Mouse (Mus musculus) limb, embryonic 14.5 days (tissue): ENCODE measurements at regions not wholly inside any gene's neighbourhood (a gene's known extent, or its start where the extent isn't known, plus 50 kb on each side); places are given as distances from the start of the nearest gene placed in this dataset.

Source experiments
- ATAC-seq: fragments of 200-750 bp; cut with Nextera tagmentation; 2 replicates; pipeline ENCODE4 v1.8.0; 2017; ENCODE audit warnings: low read depth, moderate number of reproducible peaks, moderate TSS enrichment; ENCODE audit not compliant: low FRiP score
- DNase-seq: peaks from one replicate; pipeline ENCODE4 v3.0.0-alpha.2; 2015; ENCODE audit warnings: low spot score
- H3K27ac ChIP-seq: fragments of 300-500 bp; sonication (generic); replicated peaks from 2 replicates; pipeline ENCODE4 v1.5.1; 2014; ENCODE audit warnings: low read depth, mild to moderate bottlenecking, low read length, moderate library complexity, mixed read lengths
- H3K27me3 ChIP-seq: fragments of 300-500 bp; sonication (generic); 2 replicates; pipeline ENCODE4 v1.6.1; 2014; ENCODE audit warnings: low read length, mixed read lengths; ENCODE audit not compliant: control insufficient read depth, insufficient read depth
- H3K36me3 ChIP-seq: fragments of 300-500 bp; sonication (generic); 2 replicates; pipeline ENCODE4 v1.6.1; 2014; ENCODE audit warnings: mild to moderate bottlenecking, low read length, moderate library complexity, mixed read lengths; ENCODE audit not compliant: control insufficient read depth, insufficient read depth
- H3K4me1 ChIP-seq: fragments of 300-500 bp; sonication (generic); 2 replicates; pipeline ENCODE4 v1.6.1; 2014; ENCODE audit warnings: antibody characterized with exemption, low read length, mixed read lengths; ENCODE audit not compliant: control insufficient read depth, insufficient read depth
- H3K4me2 ChIP-seq: fragments of 300-500 bp; sonication (generic); replicated peaks from 2 replicates; pipeline ENCODE4 v1.6.1; 2014; ENCODE audit warnings: low read depth, mild to moderate bottlenecking, low read length, moderate library complexity; ENCODE audit not compliant: severe bottlenecking
- H3K4me3 ChIP-seq: fragments of 300-500 bp; sonication (generic); replicated peaks from 2 replicates; pipeline ENCODE4 v1.5.1; 2014; ENCODE audit warnings: low read length
- H3K9ac ChIP-seq: fragments of 300-500 bp; sonication (generic); 2 replicates; pipeline ENCODE4 v1.6.1; 2014; ENCODE audit warnings: mild to moderate bottlenecking, low read depth, low read length, moderate library complexity; ENCODE audit not compliant: severe bottlenecking
- H3K9me3 ChIP-seq: fragments of 300-500 bp; sonication (generic); 2 replicates; pipeline ENCODE4 v1.6.1; 2016; ENCODE audit warnings: low read length; ENCODE audit not compliant: control insufficient read depth
- POLR2A ChIP-seq: fragments of 200-500 bp; IDR thresholded peaks from 2 replicates; pipeline ENCODE4 v1.8.0; 2012; ENCODE audit warnings: inconsistent platforms, mild to moderate bottlenecking, moderate library complexity, borderline replicate concordance; ENCODE audit not compliant: insufficient read depth, insufficient read length; ENCODE audit errors: extremely low read depth
- WGBS: fragments of 180-500 bp; shearing (Covaris S2); extraction: QIAGEN DNeasy Blood & Tissue Kit; methylation state at CpG from one replicate; pipeline ENCODE4 v1.1.7; 2014; 5-methylcytosine and 5-hydroxymethylcytosine counted together

DNA sequence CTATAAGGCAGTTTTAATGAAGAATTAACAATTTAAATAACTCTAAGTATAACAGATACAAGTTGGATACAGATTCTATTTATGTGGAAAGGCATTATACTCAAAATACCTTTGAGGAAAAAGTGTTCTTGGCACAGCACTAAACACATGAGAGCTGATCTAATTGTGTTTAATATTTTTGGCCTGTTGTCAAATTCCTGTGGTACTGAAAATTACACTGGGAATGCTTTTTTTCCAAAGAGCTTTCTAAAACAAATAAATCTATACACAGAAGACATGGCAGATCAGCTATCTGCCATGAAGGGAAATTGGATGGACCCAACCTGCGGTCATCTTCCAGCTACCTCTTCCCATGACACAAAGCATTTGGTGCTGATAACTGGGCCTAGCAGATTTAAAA lies 147.9 kb downstream of the Impad1 start:
- DNase-seq (peak; percentile 32), ATAC-seq (no peak)
- Histone ChIP-seq H3K27me3 (no peaks in the 10 kb centered on the region), H3K27ac (no peak overlapping the region), H3K4me2 (no peak overlapping the region), H3K9me3 (no peaks in the 10 kb centered on the region), H3K4me3 (no peak overlapping the region), H3K36me3 (no peaks in the 10 kb centered on the region), H3K9ac (no peak overlapping the region), H3K4me1 (no peaks in the 10 kb centered on the region)
- 91% methylated on average over 1 of the region's 1 CpGs for WGBS
- TF ChIP-seq POLR2A: no peak

DNA sequence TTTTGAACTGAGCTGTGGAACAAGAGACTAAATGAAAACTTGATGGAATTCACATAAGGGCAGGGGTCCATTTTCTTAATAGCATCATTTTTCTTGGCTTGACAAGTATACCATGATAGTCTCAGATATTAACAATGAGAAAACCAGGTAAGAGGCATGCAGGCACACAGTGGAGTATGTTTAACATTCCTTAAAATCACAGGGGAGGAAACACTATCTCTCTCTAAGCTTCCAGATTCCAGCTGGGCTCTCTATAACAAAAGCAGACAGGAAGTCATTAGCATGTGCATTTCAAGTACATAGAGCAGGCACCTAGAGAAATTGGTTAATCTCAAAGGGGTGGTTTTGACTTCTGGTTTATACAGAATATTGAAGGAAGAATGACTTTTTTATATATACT lies 156.9 kb downstream of the Impad1 start:
- Histone ChIP-seq H3K4me3 (no peak overlapping the region), H3K36me3 (no peaks in the 10 kb centered on the region), H3K9me3 (no peaks in the 10 kb centered on the region), H3K4me1 (peaks cover 13% of the 10 kb centered on the region), H3K9ac (no peak overlapping the region), H3K4me2 (no peak overlapping the region), H3K27ac (no peak overlapping the region), H3K27me3 (no peaks in the 10 kb centered on the region)
- ATAC-seq (peak; percentile 32; the same call in 1 of the 2 replicates), DNase-seq (no peak)
- no peak for TF ChIP-seq POLR2A

GRCm38 (mm10) chr4:4635856-4636255 lies 157.3 kb downstream of the Impad1 start:
- TF ChIP-seq POLR2A: no peak
- Histone ChIP-seq H3K4me2 (no peak overlapping the region), H3K9me3 (no peaks in the 10 kb centered on the region), H3K4me1 (peaks cover 13% of the 10 kb centered on the region), H3K9ac (no peak overlapping the region), H3K27me3 (no peaks in the 10 kb centered on the region), H3K36me3 (no peaks in the 10 kb centered on the region), H3K27ac (no peak overlapping the region), H3K4me3 (no peak overlapping the region)
- ATAC-seq (no peak), DNase-seq (no peak)
- 6% methylated on average over 1 of the region's 1 CpGs for WGBS

DNA sequence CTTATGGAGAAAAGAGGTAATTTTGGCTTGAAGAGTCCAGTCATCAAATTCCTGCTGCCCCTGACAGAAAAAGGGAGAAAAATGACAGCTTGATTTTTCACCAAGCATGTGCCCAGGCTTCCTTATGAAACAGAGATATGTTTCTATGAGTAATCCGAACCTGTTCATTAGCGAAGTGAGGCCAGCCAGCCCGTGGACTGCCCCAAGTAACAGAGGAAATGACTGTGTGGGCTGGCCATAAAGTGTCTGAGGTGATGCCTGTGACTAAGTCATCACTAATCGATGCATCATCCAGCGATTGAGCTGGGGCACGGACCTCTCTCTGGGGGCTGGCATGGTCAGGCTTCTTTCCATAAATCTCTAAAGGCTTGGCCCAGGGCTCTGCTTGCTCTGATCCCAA lies 157.8 kb downstream of the Impad1 start:
- H3K9me3 ChIP-seq: no peaks in the 10 kb centered on the region
- H3K27me3 ChIP-seq: no peaks in the 10 kb centered on the region
- no peaks in the 10 kb centered on the region for H3K36me3 ChIP-seq
- no peak overlapping the region for H3K9ac ChIP-seq
- ATAC-seq (no peak), DNase-seq (no peak)
- H3K4me2 ChIP-seq: no peak overlapping the region
- no peak overlapping the region for H3K4me3 ChIP-seq
- H3K4me1 ChIP-seq: peaks cover 13% of the 10 kb centered on the region
- H3K27ac ChIP-seq: no peak overlapping the region
- WGBS: 8% methylated on average over 6 of the region's 6 CpGs
- no peak for TF ChIP-seq POLR2A

GRCm38 (mm10) chr4:4634646-4635045 lies 158.5 kb downstream of the Impad1 start:
- ATAC-seq: peak; percentile 66
- no peak overlapping the region for H3K27ac ChIP-seq
- WGBS: 3% methylated on average over 3 of the region's 3 CpGs

DNA sequence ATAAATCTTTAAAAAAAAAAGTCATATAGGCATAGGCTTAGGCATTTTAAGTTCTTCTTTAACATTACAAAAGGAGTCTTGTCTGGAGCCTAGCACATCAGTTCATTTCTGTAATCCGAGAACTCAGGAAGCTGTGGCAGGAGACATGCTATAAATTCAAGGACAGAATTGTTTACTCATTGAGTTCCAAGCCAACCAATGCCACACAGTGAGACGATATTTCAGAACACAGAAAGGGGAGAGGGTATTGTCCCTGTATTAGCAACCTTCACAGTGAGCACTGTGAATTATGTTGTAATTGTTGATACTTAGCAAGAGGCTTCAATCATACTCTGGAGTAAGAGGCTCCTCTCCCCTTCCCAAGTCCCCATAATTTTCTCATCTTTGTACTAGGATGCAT lies 162.4 kb downstream of the Impad1 start:
- H3K9me3 ChIP-seq: no peaks in the 10 kb centered on the region
- no peaks in the 10 kb centered on the region for H3K36me3 ChIP-seq
- no peaks in the 10 kb centered on the region for H3K27me3 ChIP-seq
- no peak for TF ChIP-seq POLR2A
- no peak overlapping the region for H3K9ac ChIP-seq
- DNase-seq: no peak
- H3K4me3 ChIP-seq: no peak overlapping the region
- WGBS: 46% methylated on average over 2 of the region's 2 CpGs
- no peak overlapping the region for H3K27ac ChIP-seq
- peaks cover 7% of the 10 kb centered on the region for H3K4me1 ChIP-seq
- no peak for ATAC-seq
- no peak overlapping the region for H3K4me2 ChIP-seq

More at GRCm38 (mm10) chr4:4634646-4635045, 158.5 kb downstream of the Impad1 start:
- no peaks in the 10 kb centered on the region for H3K36me3 ChIP-seq
- H3K27me3 ChIP-seq: no peaks in the 10 kb centered on the region
- DNase-seq: peak; percentile 10
- H3K4me3 ChIP-seq: no peak overlapping the region
- no peak for TF ChIP-seq POLR2A
- no peak overlapping the region for H3K4me2 ChIP-seq
- H3K4me1 ChIP-seq: peaks cover 13% of the 10 kb centered on the region
- no peak overlapping the region for H3K9ac ChIP-seq
- H3K9me3 ChIP-seq: no peaks in the 10 kb centered on the region
